Mouse (Mus musculus) brain, embryonic 14.5 days (tissue): ENCODE results near the gene Gatd1.

Experiments used
- CTCF ChIP-seq: fragments of 200-500 bp; IDR thresholded peaks from 2 replicates; pipeline ENCODE4 v1.5.1; 2012; ENCODE audit warnings: inconsistent platforms, mild to moderate bottlenecking, moderate library complexity, borderline replicate concordance; ENCODE audit not compliant: insufficient read depth, insufficient read length; ENCODE audit errors: extremely low read depth
- POLR2A ChIP-seq: fragments of 200-500 bp; IDR thresholded peaks from 2 replicates; pipeline ENCODE4 v1.6.1; 2012; ENCODE audit warnings: mild to moderate bottlenecking, inconsistent platforms, borderline replicate concordance; ENCODE audit not compliant: poor library complexity, insufficient read depth, insufficient read length, severe bottlenecking; ENCODE audit errors: extremely low read depth

- TF ChIP-seq POLR2A, result no peak
- no peak for TF ChIP-seq CTCF
Observed at GRCm38 (mm10) chr7:141442199-141442598, 28.3 kb upstream of the Gatd1 start.
